Mouse (Mus musculus) right cerebral cortex, adult 2 months (tissue): ENCODE results near the gene 1810046K07Rik.

ENCODE experiments used
- DNase-seq, 2 experiments: peaks; one replicate each; pipeline ENCODE4 v3.0.0; 2021 to 2022; ENCODE audit warnings: low spot score in 2 of 2

The 1810046K07Rik gene

DNA sequence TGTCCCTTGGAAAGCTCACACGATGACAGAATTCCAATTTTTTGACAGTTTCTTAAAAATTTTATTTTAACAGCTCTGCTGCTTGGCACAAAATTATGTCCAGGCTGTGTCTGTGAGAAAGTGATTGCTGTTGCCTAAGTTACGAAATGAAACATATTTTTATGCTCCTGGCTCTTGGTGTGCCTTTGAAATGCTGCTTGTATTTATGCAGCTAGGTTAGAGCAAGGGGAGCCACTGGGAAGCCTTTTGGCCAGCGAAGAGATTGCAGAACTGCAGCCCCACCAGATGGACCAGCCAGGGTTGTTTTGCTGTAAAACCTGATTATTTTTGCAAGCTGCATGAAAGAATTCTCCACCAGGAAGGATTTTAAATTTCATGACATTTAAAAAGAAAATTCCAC lies 23.6 kb downstream of the 1810046K07Rik start:
- DNase-seq = peak; percentile 22 to 36

- no peak for DNase-seq
Measured at GRCm38 (mm10) chr9:51303980-51304379, 24.7 kb downstream of the 1810046K07Rik start.

GRCm38 (mm10) chr9:51293541-51293940 lies 35.2 kb downstream of the 1810046K07Rik start:
- no peak for DNase-seq

DNA sequence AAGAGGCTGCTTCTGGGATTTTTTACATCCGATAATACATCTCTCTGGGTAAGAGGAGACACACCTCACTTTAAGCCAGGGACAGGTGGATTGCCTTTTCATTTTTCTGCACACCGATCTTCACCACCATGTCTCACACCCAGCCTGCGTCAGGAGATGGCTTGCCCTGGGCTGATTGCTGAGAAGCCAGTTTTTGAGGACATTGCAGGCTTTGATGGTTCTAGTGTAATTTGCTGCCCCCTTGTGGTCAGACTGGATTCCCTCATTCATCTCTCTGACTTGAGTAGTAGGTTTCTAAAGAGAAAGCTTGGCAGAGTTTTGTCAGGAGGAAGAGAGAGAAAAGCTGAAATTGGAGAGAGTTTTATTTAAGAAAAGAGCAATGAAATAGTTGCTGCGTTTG lies 36.0 kb downstream of the 1810046K07Rik start:
- DNase-seq = peak; percentile 90 to 92

- no peak for DNase-seq
Measured at GRCm38 (mm10) chr9:51290980-51291379, 37.7 kb downstream of the 1810046K07Rik start.

GRCm38 (mm10) chr9:51286079-51286478 lies 42.6 kb downstream of the 1810046K07Rik start:
- no peak for DNase-seq

DNA sequence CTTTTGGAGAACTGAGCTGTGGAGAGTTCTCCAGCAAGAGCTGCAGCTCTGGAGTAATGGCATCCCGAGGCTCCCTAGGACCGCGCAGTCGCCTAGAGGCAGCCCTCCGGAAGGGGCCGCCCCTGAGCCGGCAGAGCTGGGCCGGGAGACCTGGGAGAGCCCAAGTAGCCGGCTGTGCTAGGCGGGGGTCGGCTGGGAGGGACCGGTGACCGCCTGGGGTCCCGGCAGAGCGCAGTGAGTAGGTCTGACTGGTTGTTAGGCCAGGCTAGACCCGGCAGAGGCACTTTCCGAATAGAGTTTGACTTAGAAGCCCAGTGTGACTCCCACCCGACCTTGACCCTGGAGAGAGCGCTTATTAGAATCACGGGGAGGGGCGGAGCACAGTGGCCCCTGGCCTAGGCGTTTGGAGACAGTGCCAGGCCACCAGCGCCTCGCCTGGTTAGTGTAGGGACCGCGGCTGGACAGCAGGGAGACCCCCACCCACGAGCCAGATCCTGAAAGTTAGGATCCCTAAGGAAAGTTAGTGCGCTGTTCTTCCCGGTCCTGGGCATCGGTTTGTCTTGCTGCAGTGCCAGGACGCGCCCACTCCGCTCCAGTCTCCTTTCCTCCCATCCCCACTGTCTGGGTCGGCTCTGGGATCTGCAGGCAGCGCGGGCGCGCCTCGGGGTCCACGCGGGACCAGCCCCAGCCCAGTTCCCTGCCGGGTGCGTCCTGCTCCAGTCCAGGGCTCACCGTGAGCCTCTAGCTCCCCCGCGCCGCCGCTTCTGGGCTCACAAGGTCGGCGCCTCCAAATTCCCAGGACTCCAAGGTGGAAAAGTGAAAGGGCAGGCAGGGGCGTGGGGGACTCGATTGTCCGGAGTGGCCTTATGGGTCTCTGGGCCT lies 50.0 kb downstream of the 1810046K07Rik start, which contains the start of gene Colca2:
TSS of gene Colca2 (minus strand) at position 70 of the 882 bp plus-strand sequence.
- peak; percentile 59 to 62 for DNase-seq

GRCm38 (mm10) chr9:51277834-51278498 lies 50.8 kb downstream of the 1810046K07Rik start:
- DNase-seq = no peak

GRCm38 (mm10) chr9:51274678-51275077 lies 54.0 kb downstream of the 1810046K07Rik start:
- no peak for DNase-seq

DNA sequence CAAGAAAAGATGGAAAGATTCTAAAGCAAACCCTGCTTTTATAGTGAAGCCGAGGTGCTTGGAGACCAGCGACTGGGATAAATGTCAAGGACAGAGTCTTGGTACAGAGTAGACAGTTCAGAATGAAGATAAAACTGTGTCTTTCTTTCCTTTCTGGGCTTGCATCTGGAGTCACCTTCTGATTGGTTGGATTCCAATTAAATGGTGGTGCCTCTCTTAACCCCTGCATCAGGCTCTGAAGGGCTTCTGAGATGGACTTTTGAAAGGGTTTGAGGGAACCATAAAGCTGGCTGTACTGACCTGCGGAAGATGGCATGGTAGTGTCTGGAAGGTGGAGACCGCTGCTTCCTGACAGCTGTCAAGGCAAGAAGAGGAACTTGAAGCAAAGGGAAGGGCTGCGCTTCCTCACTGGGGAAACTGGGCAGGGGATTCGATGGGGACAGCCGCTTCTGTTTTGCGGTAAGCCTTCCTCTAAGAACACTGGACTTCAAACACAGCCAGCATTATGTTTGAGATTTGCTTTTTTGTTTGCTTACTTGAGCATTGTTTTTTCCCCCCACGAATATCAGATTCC lies 55.0 kb downstream of the 1810046K07Rik start:
- DNase-seq = no peak

DNA sequence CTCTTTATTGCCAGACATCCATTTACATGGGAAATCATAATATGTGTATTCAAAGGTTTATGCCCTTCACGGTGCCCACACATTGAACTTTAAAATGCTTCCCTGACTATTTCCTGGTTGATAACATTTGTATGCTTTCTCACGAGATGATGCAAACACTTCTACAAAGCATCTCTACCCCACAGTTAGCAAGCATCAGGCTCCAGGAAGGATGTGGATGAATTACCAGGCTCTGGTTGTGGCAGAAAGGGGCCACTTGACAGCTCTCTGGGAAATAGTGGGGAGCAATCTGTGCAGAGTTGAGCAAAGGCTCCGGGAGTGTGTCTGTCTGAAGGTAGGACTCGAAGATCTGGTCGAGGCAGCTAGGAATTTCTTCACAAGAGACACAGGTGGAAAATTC lies 56.6 kb downstream of the 1810046K07Rik start:
- no peak for DNase-seq

GRCm38 (mm10) chr9:51271073-51271472 lies 57.6 kb downstream of the 1810046K07Rik start:
- no peak for DNase-seq

GRCm38 (mm10) chr9:51268852-51269251 lies 59.9 kb downstream of the 1810046K07Rik start:
- DNase-seq = no peak

- no peak for DNase-seq
Measured at GRCm38 (mm10) chr9:51258426-51258825, 70.3 kb downstream of the 1810046K07Rik start.

DNA sequence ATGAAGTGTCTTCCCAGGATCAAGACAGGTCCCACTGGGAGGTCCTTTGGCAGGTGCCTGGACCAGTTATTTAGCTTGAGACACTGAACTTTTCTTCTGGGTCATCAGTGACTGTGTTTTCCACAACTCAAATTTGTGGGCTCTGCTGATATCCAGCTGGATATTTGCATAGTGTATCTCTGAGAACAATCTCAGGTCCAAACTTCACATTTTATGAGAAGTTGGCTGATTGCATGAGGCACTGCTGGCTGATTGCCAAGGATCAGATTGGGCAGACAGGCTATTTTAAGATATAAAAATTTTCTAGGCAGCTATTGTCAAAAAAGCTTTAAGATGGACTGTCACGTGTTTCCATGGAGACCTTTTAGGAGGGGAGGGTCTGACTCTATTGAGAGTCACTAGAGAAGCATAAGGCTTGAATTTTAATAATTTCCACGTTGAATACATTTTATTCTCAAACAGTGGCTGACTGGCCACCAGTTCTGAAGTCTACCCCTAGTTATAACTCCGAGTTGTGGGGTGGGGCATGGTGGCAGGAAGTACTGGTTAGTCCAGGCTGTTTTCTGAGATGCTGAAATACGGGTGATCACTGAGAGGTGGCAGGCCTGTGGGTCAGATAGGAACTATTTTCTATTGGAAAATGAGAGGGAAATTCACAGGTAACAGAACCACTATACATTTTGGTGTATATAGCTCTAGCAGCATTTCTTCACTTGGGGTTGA lies 71.8 kb downstream of the 1810046K07Rik start:
- no peak for DNase-seq
